Mouse (Mus musculus) left cerebral cortex, adult 2 months (tissue): ENCODE measurements at regions not wholly inside any gene's neighbourhood (a gene's known extent, or its start where the extent isn't known, plus 50 kb on each side); places are given as distances from the start of the nearest gene placed in this dataset.

Source experiments
- DNase-seq, 2 experiments: peaks; one replicate each; pipeline ENCODE4 v3.0.0; 2021 to 2022; ENCODE audit warnings: low spot score in 2 of 2, mixed read lengths in 1 of 2; ENCODE audit errors: extremely low spot score in 1 of 2
- H3K27ac ChIP-seq: fragments of 200-600 bp; 2 replicates; pipeline ENCODE4 v1.8.1; 2022
- H3K4me3 ChIP-seq: fragments of 200-600 bp; 2 replicates; pipeline ENCODE4 v1.8.1; 2022
- CTCF ChIP-seq: fragments of 200-600 bp; IDR thresholded peaks from 2 replicates; pipeline ENCODE4 v1.8.1; 2022; ENCODE audit warnings: antibody characterized with exemption, mild to moderate bottlenecking, moderate library complexity
- intact Hi-C: fragments of 180-260 bp; cut with DNase I; formaldehyde crosslinking; loops from one replicate; pipeline ENCODE4 v1.15.1; 2025

DNA sequence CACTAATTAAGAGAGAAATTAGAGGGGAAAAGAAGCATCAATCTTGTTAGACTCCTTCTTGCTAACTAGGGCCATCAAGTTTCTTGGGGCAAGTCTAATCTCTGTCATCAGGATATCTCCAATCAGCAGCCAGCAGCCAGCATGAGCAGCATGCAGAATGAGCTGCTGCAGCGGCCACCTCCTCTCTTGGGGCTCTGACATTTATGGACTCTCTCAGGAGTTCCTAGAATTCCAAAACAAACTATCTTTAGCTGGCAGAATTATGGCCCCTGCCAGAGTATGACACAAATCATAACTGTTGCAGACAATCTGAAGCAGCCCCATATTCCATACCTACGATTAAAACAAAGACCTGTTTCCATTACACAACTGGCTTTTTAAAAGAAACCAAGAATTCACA, 56.0 kb upstream of the Tfap2a start:
- no peak for DNase-seq
- H3K4me3 ChIP-seq: no peak overlapping the region
- intact Hi-C loops: no loop called here
- TF ChIP-seq CTCF: no peak
- no peak overlapping the region for H3K27ac ChIP-seq

DNA sequence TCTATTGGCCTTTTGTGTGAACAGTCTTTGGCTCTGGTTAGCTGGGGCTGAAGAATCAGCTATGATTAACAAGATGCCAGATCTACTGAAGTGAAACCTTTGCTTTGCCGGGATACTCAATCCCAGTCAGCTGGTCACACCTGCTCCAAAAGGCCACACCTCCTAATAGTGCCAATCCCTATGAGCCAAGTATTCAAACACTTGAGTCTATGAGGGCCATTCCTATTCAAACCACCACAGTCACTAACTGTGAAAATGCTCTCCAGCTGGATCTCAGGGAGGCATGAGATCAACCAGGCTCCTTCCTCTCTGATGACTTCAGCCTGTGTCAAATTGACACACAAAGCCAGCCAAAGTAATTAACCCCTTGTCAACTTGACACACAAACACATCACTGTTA, 54.8 kb upstream of the Tfap2a start:
- no peak for TF ChIP-seq CTCF
- Histone ChIP-seq H3K27ac (no peak overlapping the region), H3K4me3 (no peak overlapping the region)
- DNase-seq: no peak
- intact Hi-C loops: no loop called here

DNA sequence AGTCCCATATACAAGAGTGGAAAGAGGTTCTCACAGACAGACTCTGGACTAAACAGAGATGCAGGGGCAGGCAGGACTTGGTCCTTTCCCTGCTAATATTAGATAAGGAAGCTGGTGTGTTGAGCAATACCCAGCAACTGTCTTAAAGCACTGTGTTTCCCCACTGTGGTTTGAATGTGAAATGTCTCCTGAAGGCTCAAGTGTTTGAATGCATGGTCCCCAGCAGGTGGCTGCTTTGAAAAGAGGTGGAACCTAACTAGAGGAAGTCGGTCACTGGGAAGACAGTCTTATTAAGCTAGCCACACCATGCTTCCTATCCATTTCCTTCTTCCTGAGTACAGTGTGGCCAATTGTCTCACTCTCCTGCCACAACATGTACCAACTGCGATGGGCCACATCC, 50.0 kb upstream of the Tfap2a start:
- H3K27ac ChIP-seq: no peak overlapping the region
- no peak for DNase-seq
- intact Hi-C loops: loop anchor here (5.0 kb wide), 1 partner anchor 254 kb away; no protein-coding TSS in a partner anchor
- no peak overlapping the region for H3K4me3 ChIP-seq
- TF ChIP-seq CTCF: no peak
